Mouse (Mus musculus) erythroblast, embryonic 14.5 days (primary cell): ENCODE results near the gene Arpp19.

ENCODE experiments used
- GATA1 ChIP-seq: IDR thresholded peaks from 2 replicates; pipeline ENCODE4 v1.6.1; 2012; ENCODE audit warnings: low read length, inconsistent platforms, mixed read lengths
- TAL1 ChIP-seq: IDR thresholded peaks from 3 replicates; pipeline ENCODE4 v1.6.1; 2012; ENCODE audit warnings: low read length, inconsistent platforms, mixed read lengths

GRCm38 (mm10) chr9:74988893-74989460 lies 48.4 kb upstream of the Arpp19 start:
- TF ChIP-seq GATA1 (no peak), TAL1 (no peak)
